ENCODE assay signal across 13 mouse cellular contexts in the genomic region with DNA sequence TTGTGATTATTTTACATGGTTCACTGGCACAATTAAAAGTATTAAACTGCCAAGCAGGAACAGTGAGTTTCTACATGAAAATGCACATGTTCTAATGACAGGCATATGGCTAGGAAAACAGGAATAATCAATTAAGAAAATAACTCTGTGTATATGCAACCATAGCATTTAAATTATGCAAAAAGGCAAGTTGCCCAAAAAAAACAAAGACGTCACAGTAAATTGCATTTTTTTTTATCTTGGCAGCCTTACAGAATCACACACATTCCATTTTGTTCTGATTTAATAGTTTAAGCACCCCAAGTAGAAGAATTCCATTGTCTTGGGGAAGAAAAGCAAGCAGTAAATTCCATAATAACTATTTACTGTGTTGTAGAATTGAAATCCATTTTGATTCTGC.
"Had no signal": no experiment of that assay in that cellular context is flagged by ENCODE, and none has a peak within 500 bp of the region (broad histone marks: within the 10 kb centered on the region; RNA-seq: fewer than 3 reads in every experiment).

No protein-coding gene starts in this region.

- H3K4me3 ChIP-seq: limb, embryonic 15.5 days; liver, embryonic 12.5 days; lung, embryonic 15.5 days; midbrain, embryonic 12.5 days; myocyte; neural tube, embryonic 15.5 days had no signal

- H3K4me2 ChIP-seq: limb, embryonic 15.5 days; liver, embryonic 12.5 days; lung, embryonic 15.5 days; midbrain, embryonic 12.5 days; neural tube, embryonic 15.5 days had no signal

- H3K36me3 ChIP-seq: limb, embryonic 15.5 days; liver, embryonic 12.5 days; lung, embryonic 15.5 days; midbrain, embryonic 12.5 days; neural tube, embryonic 15.5 days had no signal

- ATAC-seq: liver, embryonic 12.5 days had no signal

- H3K27me3 ChIP-seq: limb, embryonic 15.5 days; liver, embryonic 12.5 days; lung, embryonic 15.5 days; midbrain, embryonic 12.5 days; neural tube, embryonic 15.5 days had no signal

- DNase-seq: kidney, adult 9 months; kidney, postnatal 14 days; layer of hippocampus, postnatal 36 days; lung, postnatal 14 days; right cerebral cortex, adult 18-20 months; right cerebral cortex, postnatal 25 days; thymus, postnatal 36 days had no signal

- H3K4me1 ChIP-seq: limb, embryonic 15.5 days; liver, embryonic 12.5 days; lung, embryonic 15.5 days; midbrain, embryonic 12.5 days; neural tube, embryonic 15.5 days had no signal

- H3K9ac ChIP-seq: limb, embryonic 15.5 days; liver, embryonic 12.5 days; lung, embryonic 15.5 days; midbrain, embryonic 12.5 days; neural tube, embryonic 15.5 days had no signal

- H3K9me3 ChIP-seq: limb, embryonic 15.5 days; liver, embryonic 12.5 days; lung, embryonic 15.5 days; midbrain, embryonic 12.5 days; neural tube, embryonic 15.5 days had no signal

- H3K27ac ChIP-seq: limb, embryonic 15.5 days; liver, embryonic 12.5 days; lung, embryonic 15.5 days; midbrain, embryonic 12.5 days; neural tube, embryonic 15.5 days had no signal
